Mouse (Mus musculus): ENCODE data around the gene Nudt5.

The Nudt5 gene

GRCm38 (mm10) chr2:5844873-5845631 lies at the start of gene Nudt5, which contains the start of gene Cdc123:
Gene Nudt5 (plus strand): TSS chr2:5845019.
Gene Cdc123 (minus strand): TSS chr2:5845164.
- DNase-seq (ENCODE audit: low spot score in 2 of 2) = peak; percentile 90 to 95

- no peak for DNase-seq (ENCODE audit: low spot score in 2 of 2)
Measured at GRCm38 (mm10) chr2:5797816-5798672, 46.8 kb upstream of the Nudt5 start.

- DNase-seq (ENCODE audit: low spot score in 2 of 2) = no peak
Measured at GRCm38 (mm10) chr2:5801182-5801640, 43.6 kb upstream of the Nudt5 start.

- no peak for DNase-seq (ENCODE audit: low spot score in 2 of 2)
Measured at GRCm38 (mm10) chr2:5801927-5802590, 42.8 kb upstream of the Nudt5 start.

GRCm38 (mm10) chr2:5804440-5805045 lies 40.3 kb upstream of the Nudt5 start:
- DNase-seq (ENCODE audit: low spot score in 2 of 2) = no peak

GRCm38 (mm10) chr2:5805228-5805627 lies 39.6 kb upstream of the Nudt5 start:
- no peak for DNase-seq (ENCODE audit: low spot score in 2 of 2)

GRCm38 (mm10) chr2:5806201-5806600 lies 38.6 kb upstream of the Nudt5 start:
- peak in 1 of 2 experiments; percentile 23 for DNase-seq (ENCODE audit: low spot score in 2 of 2)

GRCm38 (mm10) chr2:5810036-5810718 lies 34.6 kb upstream of the Nudt5 start:
- DNase-seq (ENCODE audit: low spot score in 2 of 2) = no peak

GRCm38 (mm10) chr2:5811235-5811782 lies 33.5 kb upstream of the Nudt5 start:
- DNase-seq (ENCODE audit: low spot score in 2 of 2) = no peak

- DNase-seq (ENCODE audit: low spot score in 2 of 2) = no peak
Measured at GRCm38 (mm10) chr2:5821264-5821663, 23.6 kb upstream of the Nudt5 start.

GRCm38 (mm10) chr2:5822449-5822848 lies 22.4 kb upstream of the Nudt5 start:
- no peak for DNase-seq (ENCODE audit: low spot score in 2 of 2)

- no peak for DNase-seq (ENCODE audit: low spot score in 2 of 2)
Measured at GRCm38 (mm10) chr2:5824213-5824612, 20.6 kb upstream of the Nudt5 start.

GRCm38 (mm10) chr2:5824685-5825084 lies 20.1 kb upstream of the Nudt5 start:
- no peak for DNase-seq (ENCODE audit: low spot score in 2 of 2)

- no peak for DNase-seq (ENCODE audit: low spot score in 2 of 2)
Measured at GRCm38 (mm10) chr2:5825265-5825913, 19.4 kb upstream of the Nudt5 start.

- DNase-seq (ENCODE audit: low spot score in 2 of 2) = no peak
Measured at GRCm38 (mm10) chr2:5840815-5841214, 4.0 kb upstream of the Nudt5 start.

- no peak for DNase-seq (ENCODE audit: low spot score in 2 of 2)
Measured at GRCm38 (mm10) chr2:5844181-5844872, 492 bp upstream of the Nudt5 start.

GRCm38 (mm10) chr2:5845826-5846225 lies 1.0 kb downstream of the Nudt5 start:
- DNase-seq (ENCODE audit: low spot score in 2 of 2) = no peak

- no peak for DNase-seq (ENCODE audit: low spot score in 2 of 2)
Measured at GRCm38 (mm10) chr2:5851116-5851515, 6.3 kb downstream of the Nudt5 start.

- DNase-seq (ENCODE audit: low spot score in 2 of 2) = no peak
Measured at GRCm38 (mm10) chr2:5851866-5852265, 7.0 kb downstream of the Nudt5 start.

GRCm38 (mm10) chr2:5862834-5863233 lies 18.0 kb downstream of the Nudt5 start, which contains the start of gene Gm13199:
Gene Gm13199 (minus strand): TSS chr2:5862934.
- DNase-seq (ENCODE audit: low spot score in 2 of 2) = no peak

Measured in frontal cortex, postnatal 36 days (tissue).